Mouse (Mus musculus) c-Kit-negative CD71-positive TER-119-positive erythroid progenitor cells, embryonic 14.5 days (primary cell): Measurements from ENCODE around the gene Ccdc77.
"Not testable (repeated sequence)": the region's sequence is repeated elsewhere in the genome, so short reads cannot be mapped to it uniquely, and the experiment has no call there.

Experiments used
- DNase-seq: peaks from one replicate; pipeline ENCODE4 v3.0.0-alpha.2; 2013; ENCODE audit warnings: low read depth, low spot score

Gene Ccdc77

DNA sequence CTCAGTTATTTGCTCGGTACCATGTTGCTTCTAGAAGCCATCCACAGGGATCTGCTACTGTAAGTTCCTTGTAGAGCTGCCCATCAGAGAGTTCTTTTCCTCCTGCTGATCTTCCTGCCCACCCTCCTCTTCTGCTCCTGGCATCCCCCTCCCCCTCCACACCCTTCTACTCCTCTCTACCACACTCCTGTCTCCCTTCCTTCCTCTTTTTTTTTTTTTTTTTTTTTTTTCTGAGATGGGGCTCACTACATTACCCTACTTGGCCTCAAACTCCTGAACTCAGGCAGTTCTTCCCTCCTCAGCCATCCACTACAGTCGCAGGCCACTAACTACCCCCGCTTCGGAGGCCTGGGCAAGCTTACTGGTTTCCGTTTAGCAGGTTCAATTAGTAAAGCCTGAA, 51.7 kb downstream of the Ccdc77 start:
- no peak for DNase-seq

DNA sequence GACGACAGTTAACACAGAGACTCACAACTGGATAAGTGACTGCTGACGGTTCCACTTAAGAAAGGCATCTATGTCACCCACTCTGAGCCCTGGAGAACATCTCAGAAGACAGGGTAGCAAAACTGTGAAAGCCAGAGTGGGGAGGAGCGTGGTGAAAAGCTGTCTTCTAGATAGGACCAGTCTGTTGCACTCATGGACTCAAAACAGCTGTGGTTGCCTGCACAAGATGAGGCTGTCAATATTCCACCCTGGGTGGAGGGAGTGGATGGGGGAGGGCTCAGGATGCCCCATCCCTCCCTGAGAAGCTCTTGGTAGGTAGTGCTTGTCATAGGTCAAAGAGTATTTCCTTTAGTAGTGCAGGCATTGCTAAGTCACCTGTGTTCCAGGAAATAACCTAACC, 54.4 kb downstream of the Ccdc77 start:
- no peak for DNase-seq

DNA sequence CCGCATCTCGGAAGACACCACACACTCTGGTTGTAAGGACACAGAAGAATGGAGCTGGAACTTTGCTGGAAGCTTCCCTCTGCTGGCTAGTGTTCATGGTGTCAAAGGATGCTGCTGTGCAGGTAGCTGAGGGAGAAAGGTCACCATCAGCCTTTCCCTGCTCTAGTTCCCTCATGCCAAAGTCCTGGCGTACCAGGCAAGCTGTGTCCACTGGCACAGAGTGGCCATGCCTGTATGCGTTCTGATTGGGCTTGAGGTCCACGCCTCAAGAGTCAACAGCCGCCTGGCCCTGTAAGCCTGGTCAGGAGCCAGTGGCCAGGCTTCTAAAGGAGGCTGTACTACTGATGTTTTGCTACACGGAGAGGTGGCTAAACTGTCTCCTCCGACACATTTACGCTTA, 54.8 kb downstream of the Ccdc77 start:
- no peak for DNase-seq

DNA sequence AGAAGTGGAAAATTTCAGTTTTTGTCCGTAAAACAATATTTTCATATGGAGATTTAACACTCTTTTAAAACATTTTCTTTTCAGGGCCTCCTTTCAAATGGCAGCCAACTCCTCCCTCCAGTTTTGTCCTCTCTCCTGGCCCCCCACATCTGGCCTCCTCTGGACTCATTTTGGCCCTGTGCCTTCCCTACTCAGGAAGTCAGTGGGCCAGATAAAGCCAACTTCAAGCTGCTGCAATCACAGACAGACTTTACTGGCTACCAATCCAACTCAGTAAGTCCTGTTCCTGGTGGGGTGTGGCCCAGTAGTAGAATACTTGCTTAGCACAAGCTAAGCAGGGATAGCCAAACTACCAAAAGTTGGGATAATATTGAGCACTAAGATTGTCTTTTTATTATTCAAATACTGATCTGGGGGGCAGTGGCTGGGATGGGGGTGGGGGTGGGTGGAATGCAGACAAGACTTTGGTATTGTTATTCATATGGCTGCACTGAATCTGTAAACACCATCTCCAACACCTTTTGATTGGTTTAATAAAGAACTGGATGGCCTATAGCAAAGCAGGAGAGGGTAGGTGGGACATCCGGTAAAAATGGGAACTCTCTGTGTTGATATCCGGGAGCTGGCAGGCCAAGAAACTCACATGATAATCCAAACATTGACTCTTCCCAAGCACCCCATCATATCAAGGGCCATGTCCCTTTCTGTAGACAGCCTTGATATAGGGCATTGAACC, 57.1 kb downstream of the Ccdc77 start:
- no peak for DNase-seq

DNA sequence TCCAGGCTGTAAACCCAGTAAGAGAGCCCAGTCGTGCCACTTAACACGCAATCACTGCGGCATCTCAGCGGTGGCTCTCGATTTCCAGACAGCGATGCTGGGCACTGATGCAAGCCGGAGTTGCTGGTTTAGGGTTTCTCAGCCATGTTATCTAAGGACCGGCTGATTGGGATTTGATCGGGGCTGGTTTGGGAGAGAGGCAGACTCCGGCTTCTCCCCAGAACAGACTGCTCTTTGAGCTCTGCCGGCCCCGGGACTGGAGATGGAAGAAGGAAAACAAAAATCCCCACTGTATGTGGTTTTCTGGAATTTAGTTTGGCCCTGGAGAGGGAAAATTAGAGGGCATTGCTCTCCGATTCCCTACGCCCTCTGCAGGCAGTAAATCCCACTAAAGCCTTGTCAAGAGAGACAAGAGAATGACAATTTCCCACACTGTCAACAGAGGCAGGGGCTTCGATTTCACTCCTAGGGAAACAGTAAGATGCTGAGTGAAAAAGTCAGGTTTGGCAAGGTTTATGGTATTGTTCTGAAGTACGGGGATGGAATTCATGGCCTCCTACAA, 61.3 kb downstream of the Ccdc77 start:
- no peak for DNase-seq

DNA sequence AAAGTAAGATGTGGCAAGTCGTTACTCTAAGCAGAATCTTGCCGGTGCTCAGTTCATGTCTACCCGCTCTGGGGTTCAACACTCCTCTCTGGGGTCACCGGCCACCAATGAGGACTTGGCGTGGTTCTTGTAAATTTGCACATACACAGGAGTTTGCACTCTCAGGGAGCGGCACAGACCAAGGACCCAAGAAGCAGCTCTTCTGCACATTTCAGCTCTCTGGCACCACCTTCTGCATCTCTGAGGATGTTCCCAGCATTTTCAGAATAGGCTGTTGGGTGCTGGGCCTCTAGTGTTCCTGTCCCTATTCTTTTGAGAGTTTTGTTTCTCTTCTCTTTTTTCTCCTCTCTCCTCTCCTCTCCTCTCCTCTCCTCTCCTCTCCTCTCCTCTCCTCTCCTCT, 63.0 kb downstream of the Ccdc77 start:
- DNase-seq: no peak

DNA sequence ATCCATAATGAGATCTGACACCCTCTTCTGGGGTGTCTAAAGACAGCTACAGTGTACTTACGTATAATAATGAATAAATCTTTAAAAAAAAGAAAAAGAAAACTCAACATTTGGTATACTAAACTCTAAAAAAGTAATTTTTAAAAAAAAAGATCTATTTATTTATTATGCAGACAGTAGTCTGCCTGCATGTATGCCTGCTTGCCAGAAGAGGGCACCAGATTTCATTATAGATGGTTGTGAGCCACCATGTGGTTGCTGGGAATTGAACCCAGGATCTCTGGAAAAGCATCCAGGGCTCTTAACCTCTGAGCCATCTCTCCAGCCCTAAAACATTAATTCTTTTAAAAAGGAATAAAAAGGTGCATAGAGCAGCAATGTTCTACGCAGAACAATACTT, 67.6 kb downstream of the Ccdc77 start:
- DNase-seq: not testable (repeated sequence)

DNA sequence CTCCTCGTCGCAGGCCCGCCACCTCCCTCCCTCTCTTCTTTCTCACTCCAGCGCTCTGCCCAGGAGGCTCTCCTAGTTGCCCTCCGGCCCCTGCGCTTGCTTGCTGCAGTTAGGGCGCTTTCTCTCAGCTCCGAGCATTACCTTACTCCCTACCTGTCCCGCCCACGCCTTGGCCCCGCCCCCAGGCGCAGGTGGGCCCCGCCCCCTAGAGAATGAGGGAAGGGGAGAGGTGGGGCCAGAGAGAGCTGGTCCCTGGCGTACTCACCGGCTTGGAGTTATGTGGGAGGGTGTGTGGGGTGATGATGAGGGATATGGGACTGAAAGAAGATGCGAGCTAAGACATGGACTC, 69.4 kb downstream of the Ccdc77 start:
- no peak for DNase-seq

DNA sequence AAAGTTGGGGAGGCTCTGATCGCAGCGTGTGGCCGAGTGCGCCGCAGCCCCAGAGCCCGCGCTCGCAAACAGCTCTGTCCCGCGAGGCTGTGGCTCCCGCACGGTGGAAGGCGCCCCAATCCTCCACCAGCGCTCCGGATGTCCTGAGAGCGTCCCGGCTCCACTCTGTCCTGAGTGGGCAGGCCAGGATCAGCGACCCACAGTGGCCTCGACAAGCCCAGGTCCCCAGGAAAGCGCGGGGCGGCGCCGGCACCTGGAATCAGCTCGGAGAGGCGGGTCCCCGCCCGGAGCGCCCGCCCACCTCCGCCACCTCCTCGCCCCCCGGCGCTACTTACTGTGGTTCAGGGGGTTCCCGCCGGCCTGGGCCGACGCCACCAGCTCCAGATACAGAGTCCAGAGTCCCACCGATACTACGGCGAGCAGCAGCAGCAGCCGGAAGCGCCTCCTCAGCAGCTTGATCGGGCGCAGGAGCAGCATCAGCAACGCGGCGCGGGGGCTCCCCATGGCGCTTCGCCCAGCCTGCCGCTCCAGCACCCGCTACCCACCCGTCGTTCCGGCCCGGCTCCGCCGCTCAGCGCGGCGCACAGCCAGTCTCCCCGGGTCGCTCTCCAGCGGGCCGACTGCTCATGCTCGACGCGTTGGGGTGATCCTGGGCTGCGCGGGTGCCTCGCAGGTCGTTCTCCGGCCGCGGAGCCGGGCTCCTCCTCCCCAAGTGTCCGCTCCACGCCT, 70.0 kb downstream of the Ccdc77 start, which contains the start of the genes D330020A13Rik and B4galnt3:
D330020A13Rik (plus strand) TSS at position 309 of the 729 bp plus-strand sequence.
B4galnt3 (minus strand) TSS at position 504 of the 729 bp plus-strand sequence.
- no peak for DNase-seq

DNA sequence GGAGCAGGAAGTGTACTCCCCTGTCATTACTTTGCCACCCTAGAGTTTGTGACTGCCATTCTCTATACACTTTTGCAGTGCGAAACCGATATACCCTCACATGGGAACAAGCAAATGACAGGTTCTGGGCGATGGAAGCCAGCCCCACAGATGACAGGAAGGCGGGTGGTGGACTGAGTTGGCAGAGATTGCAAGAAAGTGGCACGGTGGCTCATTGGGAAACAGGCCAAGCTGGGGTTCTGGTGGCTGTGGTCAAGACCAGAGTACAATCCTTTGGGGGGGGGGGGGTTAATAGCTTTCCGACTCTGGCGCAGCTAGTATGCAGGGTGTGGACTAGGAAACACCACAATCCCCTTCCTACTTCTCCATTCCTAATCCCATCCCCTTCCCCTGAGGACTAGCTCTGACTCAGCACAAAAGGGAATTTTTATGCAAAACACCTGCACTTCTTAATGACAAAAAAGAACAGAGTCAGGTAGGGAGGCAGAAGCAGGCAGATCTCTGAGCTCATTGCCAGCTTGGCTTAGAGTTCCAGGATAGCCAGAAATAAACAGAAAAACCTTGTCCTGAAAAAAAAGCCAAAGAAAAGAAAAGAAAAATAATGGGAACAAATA, 72.7 kb downstream of the Ccdc77 start:
- no peak for DNase-seq

DNA sequence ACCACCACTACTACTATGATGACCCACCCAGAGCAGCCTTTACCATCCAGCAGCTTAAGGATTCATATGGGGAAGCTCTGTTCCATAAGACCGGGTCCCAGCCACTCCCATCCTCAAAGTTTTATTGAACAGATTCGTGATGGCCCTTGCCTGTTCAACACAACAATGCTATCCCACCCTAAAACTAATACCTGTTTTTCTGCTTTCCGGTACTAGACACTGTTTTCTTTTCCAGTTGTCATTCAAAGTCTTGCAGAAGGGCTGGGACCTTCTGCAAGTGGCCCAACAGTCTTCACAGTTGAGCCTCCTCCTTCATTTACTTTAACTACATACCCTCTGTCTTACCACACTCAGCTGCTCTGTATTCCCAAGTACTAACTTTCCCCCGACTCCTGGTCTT, 74.7 kb downstream of the Ccdc77 start:
- DNase-seq: no peak

DNA sequence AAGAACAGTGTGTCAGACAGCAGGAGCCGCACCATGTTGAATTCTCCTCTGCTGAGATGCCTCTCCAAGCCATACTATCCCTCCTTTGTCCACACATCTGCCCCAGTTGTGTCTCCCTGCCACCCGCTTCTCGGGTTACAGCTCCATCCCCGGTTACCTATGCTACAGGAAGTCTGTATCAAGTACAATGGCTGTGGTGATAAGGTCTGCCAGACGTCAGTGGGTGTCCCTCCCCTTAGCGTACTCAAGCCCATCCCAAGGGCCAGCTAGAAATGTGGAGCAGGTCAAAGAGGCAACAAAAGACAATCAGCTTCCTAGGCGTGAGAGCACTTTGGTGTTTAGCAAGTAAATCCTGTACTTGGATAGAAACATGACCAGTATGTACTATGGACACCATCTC, 75.6 kb downstream of the Ccdc77 start:
- DNase-seq: no peak

DNA sequence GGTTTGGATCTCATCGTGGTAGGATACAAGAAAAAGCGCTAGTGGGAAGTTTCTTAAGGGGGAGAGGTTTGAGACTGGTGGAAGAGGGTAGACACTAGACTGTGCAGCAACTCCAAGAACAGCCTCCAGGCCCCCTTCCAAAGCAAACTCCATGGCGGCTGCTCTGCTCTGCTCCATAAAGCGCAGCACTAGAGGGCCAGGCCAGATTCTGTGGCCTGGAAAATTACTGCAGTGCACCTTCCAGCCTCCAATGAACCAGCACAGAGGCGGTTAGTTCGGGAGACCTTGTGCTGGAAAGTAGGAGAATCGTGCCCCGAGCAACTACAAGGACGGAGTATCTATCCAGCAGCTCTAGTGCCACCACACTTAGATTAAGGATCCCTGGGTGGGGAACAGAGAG, 76.9 kb downstream of the Ccdc77 start:
- no peak for DNase-seq

DNA sequence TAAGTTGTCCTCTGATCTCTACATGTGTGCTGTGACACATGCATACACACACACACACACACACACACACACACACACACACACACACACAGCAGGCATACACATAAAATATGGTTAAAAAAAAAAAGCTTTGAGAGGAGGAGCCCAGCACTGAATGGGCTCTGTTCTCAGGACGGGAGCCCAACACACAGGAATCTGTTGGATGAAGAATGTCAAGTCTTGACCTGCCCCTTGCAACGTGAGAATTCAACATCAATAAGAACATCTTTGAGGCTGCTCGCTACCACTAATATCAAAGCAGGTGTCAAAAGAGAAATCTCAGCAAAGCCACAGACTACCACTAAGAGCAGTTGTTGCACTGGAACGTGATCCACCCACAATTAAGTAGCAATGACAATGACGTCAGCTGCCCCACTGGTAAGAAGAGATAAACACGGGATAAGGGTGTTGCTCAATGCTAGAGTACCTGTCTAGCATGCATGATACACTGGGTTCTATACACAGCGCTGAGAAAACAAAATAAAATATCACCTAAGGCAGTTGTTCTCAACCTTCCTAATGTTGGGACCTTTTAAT, 87.2 kb downstream of the Ccdc77 start:
- no peak for DNase-seq

DNA sequence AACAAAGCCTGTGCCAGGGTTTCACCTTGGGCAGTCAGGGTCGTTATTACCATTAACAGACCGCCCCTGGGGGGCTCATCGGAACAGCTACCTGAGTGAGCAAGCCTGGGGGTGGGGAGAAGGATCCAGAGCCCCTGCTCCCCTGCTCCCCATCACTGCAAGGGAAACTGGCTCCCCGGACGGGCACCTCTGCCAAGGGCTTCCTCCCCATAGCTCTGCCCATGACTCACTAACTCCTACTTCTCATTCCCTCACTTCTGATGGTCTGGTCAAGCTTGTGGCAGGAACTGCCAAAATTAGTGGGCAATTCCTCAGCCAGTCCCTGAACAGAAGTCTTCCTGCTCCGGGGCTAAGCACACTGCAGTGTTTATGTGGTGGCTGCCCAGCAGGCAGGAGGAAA, 88.9 kb downstream of the Ccdc77 start:
- no peak for DNase-seq

DNA sequence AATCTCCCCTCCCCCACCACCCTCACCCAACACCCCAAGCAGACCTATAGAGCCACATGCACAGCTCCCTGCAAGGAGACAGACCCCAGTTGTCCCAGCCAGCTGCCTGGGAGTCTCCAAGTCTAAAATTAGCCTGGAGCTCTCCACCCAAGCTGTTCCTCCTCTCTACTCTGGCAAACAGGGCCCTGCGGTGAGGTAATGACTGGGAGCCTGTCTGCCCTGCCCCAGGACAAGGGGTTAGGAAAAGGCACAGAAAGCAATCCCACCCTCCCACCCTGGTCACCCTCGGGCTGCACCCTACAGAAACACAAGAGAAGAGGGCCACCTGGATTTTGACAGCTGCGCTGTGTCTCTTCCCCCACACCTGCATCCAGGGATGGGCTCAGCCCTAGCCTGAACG, 89.3 kb downstream of the Ccdc77 start:
- no peak for DNase-seq
